Mouse (Mus musculus) liver, adult 2 months (tissue): ENCODE measurements around the gene Prpsap1. TPM values are rescaled to one million over a fixed set of nuclear protein-coding genes. Genes with fewer than 3 reads are reported as not detected.

Experiments used
- DNase-seq: peaks from one replicate; pipeline ENCODE4 v3.0.0-alpha.2; 2011; ENCODE audit warnings: low read depth, low spot score; ENCODE audit errors: extremely low read depth
- H3K27ac ChIP-seq: fragments of 200-500 bp; replicated peaks from 2 replicates; pipeline ENCODE4 v1.5.1; 2012; ENCODE audit warnings: low read depth, mild to moderate bottlenecking, control low read depth, inconsistent platforms, low read length; ENCODE audit not compliant: insufficient read depth
- H3K27me3 ChIP-seq: fragments of 200-500 bp; 2 replicates; pipeline ENCODE4 v1.6.1; 2012; ENCODE audit warnings: mild to moderate bottlenecking, moderate library complexity, low read length, inconsistent platforms; ENCODE audit not compliant: control insufficient read depth, insufficient read depth
- H3K36me3 ChIP-seq: fragments of 200-500 bp; 2 replicates; pipeline ENCODE4 v1.6.1; 2012; ENCODE audit warnings: low read length, inconsistent platforms; ENCODE audit not compliant: control insufficient read depth, insufficient read depth
- H3K4me1 ChIP-seq: fragments of 200-500 bp; 2 replicates; pipeline ENCODE4 v1.6.1; 2011; ENCODE audit warnings: low read length; ENCODE audit not compliant: control insufficient read depth, insufficient read depth
- H3K4me3 ChIP-seq: fragments of 200-500 bp; 2 replicates; pipeline ENCODE4 v1.5.1; 2011; ENCODE audit warnings: low read depth, mild to moderate bottlenecking, control low read depth, low read length, moderate library complexity; ENCODE audit not compliant: insufficient read depth
- H3K79me2 ChIP-seq: fragments of 200-500 bp; 2 replicates; pipeline ENCODE4 v1.6.1; 2012; ENCODE audit warnings: inconsistent platforms, mild to moderate bottlenecking, low read length, moderate library complexity; ENCODE audit not compliant: control insufficient read depth, insufficient read depth
- H3K9ac ChIP-seq: fragments of 200-500 bp; 2 replicates; pipeline ENCODE4 v1.6.1; 2012; ENCODE audit warnings: low read depth, mild to moderate bottlenecking, control low read depth, inconsistent platforms, low read length
- CTCF ChIP-seq: fragments of 200-500 bp; IDR thresholded peaks from 2 replicates; pipeline ENCODE4 v1.5.1; 2011; ENCODE audit warnings: low read depth, low read length, control low read depth
- POLR2A ChIP-seq: fragments of 200-500 bp; IDR thresholded peaks from 2 replicates; pipeline ENCODE4 v1.6.1; 2011; ENCODE audit warnings: low read length, control low read depth; ENCODE audit not compliant: insufficient read depth; ENCODE audit errors: extremely low read depth
- WGBS: fragments of 180-500 bp; shearing (Covaris S2); methylation state at CpG from one replicate; pipeline ENCODE4 v1.1.7; 2018; 5-methylcytosine and 5-hydroxymethylcytosine counted together
- polyA plus RNA-seq: library from polyadenylated mRNA; depleted of rRNA; stranded (reverse); fragments of >200 nt; gene quantifications from 2 replicates; pipeline ENCODE4 v1.2.3, GENCODE M21; 2012
- total RNA-seq: library from RNA; depleted of rRNA; stranded (reverse); fragments of >200 nt; gene quantifications from 2 replicates; pipeline ENCODE4 v1.2.3, GENCODE M21; 2014

Prpsap1 gene
- total and polyA plus RNA-seq, 2 experiments = 37.7 to 72.8 TPM

GRCm38 (mm10) chr11:116449341-116449740 lies 44.7 kb downstream of the Prpsap1 start:
- no peak for TF ChIP-seq POLR2A
- no peak for TF ChIP-seq CTCF
- H3K27me3 ChIP-seq = no peaks in the 10 kb centered on the region; the same call in none of the 2 replicates
- 96% methylated on average over 3 of the region's 3 CpGs for WGBS
- no peak overlapping the region for H3K27ac ChIP-seq
- no peak overlapping the region for H3K9ac ChIP-seq
- H3K79me2 ChIP-seq = no peaks in the 10 kb centered on the region
- H3K4me3 ChIP-seq = no peak overlapping the region
- H3K4me1 ChIP-seq = peaks cover 3% of the 10 kb centered on the region; the same call in 1 of the 2 replicates
- no peaks in the 10 kb centered on the region for H3K36me3 ChIP-seq
- no peak for DNase-seq

DNA sequence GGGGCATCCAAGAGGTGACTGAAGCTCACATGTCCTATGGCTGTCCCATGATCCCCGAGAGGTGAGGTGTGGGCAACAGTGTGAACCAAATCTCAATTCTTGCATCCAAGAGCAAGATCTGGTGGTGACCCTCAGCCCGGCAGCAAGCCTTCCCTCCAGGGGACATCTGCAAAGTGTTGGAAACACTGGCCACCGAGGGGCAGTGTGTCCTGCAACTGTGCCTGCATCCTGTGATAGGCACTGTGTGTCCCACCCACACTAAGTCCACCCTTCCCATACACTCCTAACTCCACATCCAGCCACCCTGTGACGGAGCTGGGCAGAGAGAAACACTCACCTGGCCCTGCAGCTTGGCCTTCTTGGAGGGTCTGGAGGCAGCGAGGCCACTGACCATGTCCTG lies 46.2 kb downstream of the Prpsap1 start:
- no peak overlapping the region for H3K9ac ChIP-seq
- no peak for DNase-seq
- no peak overlapping the region for H3K27ac ChIP-seq
- H3K79me2 ChIP-seq = no peaks in the 10 kb centered on the region
- no peaks in the 10 kb centered on the region for H3K36me3 ChIP-seq
- no peak overlapping the region for H3K4me3 ChIP-seq
- H3K4me1 ChIP-seq = peaks cover 3% of the 10 kb centered on the region; the same call in 1 of the 2 replicates
- WGBS = 77% methylated on average over 5 of the region's 5 CpGs
- TF ChIP-seq POLR2A (no peak), CTCF (0 out of 2 replicates have a peak, but pooled peaks have one; percentile 9)
- no peaks in the 10 kb centered on the region; the same call in none of the 2 replicates for H3K27me3 ChIP-seq

- H3K4me1 ChIP-seq = peaks cover 3% of the 10 kb centered on the region; the same call in 1 of the 2 replicates
- no peak overlapping the region for H3K27ac ChIP-seq
- H3K4me3 ChIP-seq = no peak overlapping the region
- 17% methylated on average over 19 of the region's 19 CpGs for WGBS
- no peak for TF ChIP-seq POLR2A
- TF ChIP-seq CTCF = no peak
- no peaks in the 10 kb centered on the region for H3K36me3 ChIP-seq
- no peaks in the 10 kb centered on the region for H3K79me2 ChIP-seq
- no peak overlapping the region for H3K9ac ChIP-seq
- no peak for DNase-seq
- no peaks in the 10 kb centered on the region; the same call in none of the 2 replicates for H3K27me3 ChIP-seq
These were observed 47.6 kb downstream of the Prpsap1 start for GRCm38 (mm10) chr11:116446308-116446887.

- no peak overlapping the region for H3K9ac ChIP-seq
- H3K27me3 ChIP-seq = no peaks in the 10 kb centered on the region; the same call in none of the 2 replicates
- no peak overlapping the region for H3K27ac ChIP-seq
- TF ChIP-seq POLR2A (no peak), CTCF (peak; percentile 93)
- H3K4me3 ChIP-seq = no peak overlapping the region
- H3K79me2 ChIP-seq = no peaks in the 10 kb centered on the region
- H3K36me3 ChIP-seq = no peaks in the 10 kb centered on the region
- H3K4me1 ChIP-seq = peaks cover 3% of the 10 kb centered on the region; the same call in 1 of the 2 replicates
- DNase-seq = peak; percentile 72
- 43% methylated on average over 16 of the region's 16 CpGs for WGBS
These were observed 48.2 kb downstream of the Prpsap1 start for GRCm38 (mm10) chr11:116445596-116446307.

DNA sequence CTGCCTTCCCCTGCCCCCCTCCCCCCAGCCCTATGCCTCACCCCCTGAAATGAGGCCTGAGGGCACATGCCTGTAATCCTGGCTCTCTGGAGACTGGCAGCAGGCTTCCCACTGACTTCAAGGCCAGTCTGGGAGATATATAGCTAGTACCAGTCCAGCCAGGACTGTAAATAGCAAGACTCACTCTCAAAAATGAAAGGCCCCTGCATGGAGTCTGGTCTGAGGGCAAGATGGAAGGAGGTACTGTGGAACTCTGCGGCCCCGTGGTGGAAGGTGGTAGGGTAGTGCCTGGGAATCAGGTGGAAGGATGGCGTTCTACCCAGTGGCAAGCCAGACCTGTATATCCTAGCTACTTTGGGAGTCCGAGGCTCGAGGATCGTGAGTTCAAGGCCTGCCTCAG lies 50.1 kb downstream of the Prpsap1 start:
- no peaks in the 10 kb centered on the region; the same call in none of the 2 replicates for H3K27me3 ChIP-seq
- no peak overlapping the region for H3K4me3 ChIP-seq
- no peak overlapping the region for H3K27ac ChIP-seq
- no peak overlapping the region for H3K9ac ChIP-seq
- no peaks in the 10 kb centered on the region for H3K36me3 ChIP-seq
- H3K4me1 ChIP-seq = peaks cover 3% of the 10 kb centered on the region; the same call in 1 of the 2 replicates
- no peak for TF ChIP-seq CTCF
- TF ChIP-seq POLR2A = no peak
- H3K79me2 ChIP-seq = no peaks in the 10 kb centered on the region
- WGBS = 94% methylated on average over 6 of the region's 6 CpGs
- no peak for DNase-seq
